Mouse (Mus musculus): ENCODE data around the gene Lep.

DNA sequence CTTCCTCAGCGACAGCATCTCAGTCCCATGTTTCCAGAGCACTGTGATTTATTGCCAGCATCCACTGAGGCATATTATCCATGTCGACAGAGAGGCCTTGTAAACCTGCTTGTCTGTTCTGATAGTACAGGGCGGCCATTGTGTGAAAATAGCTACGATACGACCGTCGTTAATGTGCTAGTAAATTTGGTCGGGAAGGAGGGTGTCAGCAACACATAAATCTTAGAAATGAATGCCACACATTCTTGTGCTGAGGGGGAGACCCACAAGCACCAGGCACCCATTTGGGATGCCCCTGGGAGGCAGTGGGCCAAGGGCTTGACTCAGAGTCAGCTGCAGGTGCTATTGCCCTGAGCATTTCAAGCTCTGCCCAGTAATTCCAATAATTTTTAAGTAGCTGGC is 6.4 kb downstream of the Lep start:
- no peak for TF ChIP-seq CTCF (IDR thresholded peaks at IDR 0.05; ENCODE audit: borderline replicate concordance, insufficient read depth, low read length)
- TF ChIP-seq POLR2A (IDR thresholded peaks at IDR 0.05; ENCODE audit: low read depth, low read length): no peak

Measured in embryonic fibroblast, embryonic 13.5 days (primary cell).